ENCODE assay signal across 8 mouse cellular contexts in the genomic region with DNA sequence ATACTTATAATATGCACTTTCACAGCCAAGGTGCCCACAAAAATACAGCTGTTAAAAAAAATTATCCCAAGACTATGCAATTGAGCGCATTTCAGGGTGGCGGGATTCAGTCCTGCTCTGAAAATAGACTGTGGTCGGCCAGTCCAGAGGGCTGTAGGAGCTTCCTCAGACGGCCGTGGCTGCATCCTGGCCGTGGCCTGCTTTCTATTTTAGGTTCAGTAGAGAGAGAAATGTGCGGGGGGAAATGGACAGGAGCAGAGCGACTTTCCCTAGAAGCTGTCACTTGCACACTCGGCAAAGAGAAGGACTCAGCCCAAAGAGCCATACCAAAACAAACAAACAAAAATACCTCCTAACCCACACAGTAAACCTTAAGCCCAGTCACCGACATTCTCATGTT.
A peak's percentile ranks its signal among the peaks of the same experiment; 100 is the strongest.
DNase-seq lines count a peak whose midpoint lies in the region; ATAC-seq and TF ChIP-seq lines count a peak whose summit lies in the region.
"Had no signal": no experiment of that assay in that cellular context is flagged by ENCODE, and none has a peak within 500 bp of the region (broad histone marks: within the 10 kb centered on the region; RNA-seq: fewer than 3 reads in every experiment).

No protein-coding gene starts in this region.

- H3K27ac ChIP-seq in kidney, embryonic 15.5 days = peak overlapping the region; percentile 45
- no peak overlapping the region for H3K27ac ChIP-seq in kidney, embryonic 14.5 days (ENCODE audit: low read depth, low read length)
- peak overlapping the region; percentile 57 for H3K27ac ChIP-seq in heart, adult 2 months
- no peak overlapping the region for H3K27ac ChIP-seq in forebrain, embryonic 11.5 days (ENCODE audit: low read depth, low read length)
- no peak overlapping the region for H3K27ac ChIP-seq in midbrain, postnatal 0 days (ENCODE audit: low read depth, low read length)
- H3K27ac ChIP-seq: limb, embryonic 13.5 days had no signal

- H3K36me3 ChIP-seq in kidney, embryonic 15.5 days = 0 out of 2 replicates have a peak, but pooled peaks cover 2% of the 10 kb centered on the region
- no peaks in the 10 kb centered on the region for H3K36me3 ChIP-seq in kidney, embryonic 14.5 days (ENCODE audit: control insufficient read depth, insufficient read depth, low read length)
- peaks cover 35% of the 10 kb centered on the region for H3K36me3 ChIP-seq in heart, adult 2 months (ENCODE audit: control insufficient read depth, insufficient read depth, low read length)
- H3K36me3 ChIP-seq in forebrain, embryonic 11.5 days (ENCODE audit: control insufficient read depth, insufficient read depth, low read length) = no peaks in the 10 kb centered on the region
- peaks cover 14% of the 10 kb centered on the region; the same call in 1 of the 2 replicates for H3K36me3 ChIP-seq in midbrain, postnatal 0 days (ENCODE audit: insufficient read depth, low read length)
- H3K36me3 ChIP-seq: limb, embryonic 13.5 days had no signal

- ATAC-seq in kidney, embryonic 15.5 days (replicated peaks; ENCODE audit: low FRiP score) = no peak
- ATAC-seq in kidney, embryonic 14.5 days (ENCODE audit: low FRiP score, low TSS enrichment) = no peak
- no peak for ATAC-seq in forebrain, embryonic 11.5 days (replicated peaks; ENCODE audit: low FRiP score)
- no peak for ATAC-seq in midbrain, postnatal 0 days (ENCODE audit: low FRiP score)

- intact Hi-C loops in heart, adult 2 months (cut with DNase I) = loop anchor here (2.0 to 5.0 kb wide), 2 partner anchors 14 to 151 kb away; a partner anchor contains a TSS

- H3K4me2 ChIP-seq in kidney, embryonic 15.5 days = no peak overlapping the region
- H3K4me2 ChIP-seq in kidney, embryonic 14.5 days (replicated peaks; ENCODE audit: low read depth, low read length) = no peak overlapping the region
- no peak overlapping the region for H3K4me2 ChIP-seq in forebrain, embryonic 11.5 days (ENCODE audit: low read depth, low read length, severe bottlenecking)
- no peak overlapping the region for H3K4me2 ChIP-seq in midbrain, postnatal 0 days (ENCODE audit: low read depth, low read length, poor library complexity, severe bottlenecking)
- H3K4me2 ChIP-seq: limb, embryonic 13.5 days had no signal

- no peak overlapping the region for H3K9ac ChIP-seq in kidney, embryonic 15.5 days
- H3K9ac ChIP-seq in kidney, embryonic 14.5 days (ENCODE audit: low read depth, low read length) = no peak overlapping the region
- H3K9ac ChIP-seq in heart, adult 2 months (ENCODE audit: low read depth, low read length) = peak overlapping the region; percentile 44; the same call in 1 of the 2 replicates
- H3K9ac ChIP-seq in forebrain, embryonic 11.5 days (ENCODE audit: low read length) = no peak overlapping the region
- no peak overlapping the region for H3K9ac ChIP-seq in midbrain, postnatal 0 days (replicated peaks; ENCODE audit: low read length, poor library complexity, severe bottlenecking)
- H3K9ac ChIP-seq: limb, embryonic 13.5 days had no signal

- peak; percentile 68 to 79 for DNase-seq in cerebellum, adult 18-20 months
- peak in 1 of 2 experiments; percentile 54 for DNase-seq in heart, adult 2 months
- DNase-seq in liver = peak; percentile 22
- DNase-seq in forebrain, embryonic 11.5 days (ENCODE audit: low spot score) = no peak
- no peak for DNase-seq in midbrain, postnatal 0 days (ENCODE audit: low spot score)

- no peak overlapping the region for H3K4me3 ChIP-seq in kidney, embryonic 15.5 days (replicated peaks)
- H3K4me3 ChIP-seq in kidney, embryonic 14.5 days (ENCODE audit: low read length) = no peak overlapping the region
- 0 out of 2 replicates have a peak overlapping the region, but pooled peaks have one; percentile 5 for H3K4me3 ChIP-seq in heart, adult 2 months
- H3K4me3 ChIP-seq in forebrain, embryonic 11.5 days (ENCODE audit: low read depth, low read length) = no peak overlapping the region
- H3K4me3 ChIP-seq in midbrain, postnatal 0 days (ENCODE audit: low read depth, low read length) = no peak overlapping the region
- H3K4me3 ChIP-seq: limb, embryonic 13.5 days had no signal

- H3K27me3 ChIP-seq in kidney, embryonic 15.5 days = no peaks in the 10 kb centered on the region
- H3K27me3 ChIP-seq in kidney, embryonic 14.5 days (ENCODE audit: control insufficient read depth, insufficient read depth, low read length) = no peaks in the 10 kb centered on the region
- H3K27me3 ChIP-seq in heart, adult 2 months (ENCODE audit: control insufficient read depth, insufficient read depth, low read length) = no peaks in the 10 kb centered on the region
- H3K27me3 ChIP-seq in forebrain, embryonic 11.5 days (ENCODE audit: control insufficient read depth, insufficient read depth, low read length) = no peaks in the 10 kb centered on the region
- H3K27me3 ChIP-seq in midbrain, postnatal 0 days (ENCODE audit: insufficient read depth, low read length) = no peaks in the 10 kb centered on the region
- H3K27me3 ChIP-seq: limb, embryonic 13.5 days had no signal

- no peak for TF ChIP-seq EP300 in heart, adult 2 months (IDR thresholded peaks at IDR 0.05; ENCODE audit: insufficient read depth, low read depth, low read length)

- no peaks in the 10 kb centered on the region for H3K9me3 ChIP-seq in kidney, embryonic 15.5 days (replicated peaks)
- no peaks in the 10 kb centered on the region for H3K9me3 ChIP-seq in kidney, embryonic 14.5 days (ENCODE audit: control insufficient read depth, low read length)
- H3K9me3 ChIP-seq in forebrain, embryonic 11.5 days (ENCODE audit: control insufficient read depth, low read length) = no peaks in the 10 kb centered on the region
- no peaks in the 10 kb centered on the region for H3K9me3 ChIP-seq in midbrain, postnatal 0 days (ENCODE audit: low read length)
- H3K9me3 ChIP-seq: limb, embryonic 13.5 days had no signal

- no peak for TF ChIP-seq POLR2A in heart, adult 2 months (IDR thresholded peaks at IDR 0.05; ENCODE audit: insufficient read depth, low read depth, low read length)

- 53% methylated on average over 10 of the region's 10 CpGs for whole genome bisulfite sequencing in kidney, embryonic 15.5 days
- WGBS in kidney, embryonic 14.5 days = 58% methylated on average over 10 of the region's 10 CpGs
- 9% methylated on average over 10 of the region's 10 CpGs for WGBS in heart, adult 2 months
- 87% methylated on average over 10 of the region's 10 CpGs for WGBS in forebrain, embryonic 11.5 days
- 85% methylated on average over 10 of the region's 10 CpGs for WGBS in midbrain, postnatal 0 days

- H3K4me1 ChIP-seq in kidney, embryonic 15.5 days = peaks cover 27% of the 10 kb centered on the region
- H3K4me1 ChIP-seq in kidney, embryonic 14.5 days (ENCODE audit: control insufficient read depth, insufficient read depth, low read length) = peaks cover 19% of the 10 kb centered on the region
- peaks cover 18% of the 10 kb centered on the region for H3K4me1 ChIP-seq in heart, adult 2 months (ENCODE audit: control insufficient read depth, insufficient read depth, low read length)
- H3K4me1 ChIP-seq in forebrain, embryonic 11.5 days (replicated peaks; ENCODE audit: control insufficient read depth, insufficient read depth, low read length) = no peaks in the 10 kb centered on the region
- no peaks in the 10 kb centered on the region for H3K4me1 ChIP-seq in midbrain, postnatal 0 days (ENCODE audit: insufficient read depth, low read length)

- no peaks in the 10 kb centered on the region for H3K79me2 ChIP-seq in heart, adult 2 months (replicated peaks; ENCODE audit: control insufficient read depth, insufficient read depth, low read length)

- no peak for TF ChIP-seq CTCF in heart, adult 2 months (IDR thresholded peaks at IDR 0.05)
- no peak for TF ChIP-seq CTCF in midbrain, postnatal 0 days (IDR thresholded peaks at IDR 0.05)

Comparison
In these comparisons a context has a peak if more than half of its experiments do, and no peak if none do; other contexts are left out.
1. H3K27ac ChIP-seq: peak in kidney, embryonic 15.5 days (single experiment) and heart, adult 2 months (single experiment); none in kidney, embryonic 14.5 days (single experiment), forebrain, embryonic 11.5 days (single experiment) and midbrain, postnatal 0 days (single experiment).
2. DNase-seq: peak in cerebellum, adult 18-20 months (2 of 2) and liver (single experiment); none in forebrain, embryonic 11.5 days (single experiment) and midbrain, postnatal 0 days (single experiment).